Mouse (Mus musculus) MEL (cell line): Measurements from ENCODE around the gene Zfp385b.

Experiments used
- CHD1 ChIP-seq: IDR thresholded peaks from 2 replicates; pipeline ENCODE4 v1.6.1; 2012; ENCODE audit warnings: low read depth, mild to moderate bottlenecking, inconsistent platforms, low read length, improper control_type of control experiment
- CTCF ChIP-seq, 3 experiments: IDR thresholded peaks in 2 of 3; conservative IDR thresholded peaks in 1 of 3; 2 replicates each; pipeline ENCODE4 v1.5.1; 2011 to 2012; ENCODE audit warnings: low read length in 3 of 3, low read depth in 2 of 3, mild to moderate bottlenecking in 2 of 3, improper control_type of control experiment in 1 of 3, inconsistent platforms in 1 of 3, mixed read lengths in 1 of 3, moderate library complexity in 1 of 3; ENCODE audit not compliant: control insufficient read depth in 1 of 3, insufficient read depth in 1 of 3, poor library complexity in 1 of 3, severe bottlenecking in 1 of 3
- E2F4 ChIP-seq: IDR thresholded peaks from 2 replicates; pipeline ENCODE4 v1.6.1; 2011; ENCODE audit warnings: low read depth, low read length, improper control_type of control experiment, borderline replicate concordance
- GABPA ChIP-seq: IDR thresholded peaks from 2 replicates; pipeline ENCODE4 v1.6.1; 2012; ENCODE audit warnings: low read depth, mild to moderate bottlenecking, inconsistent platforms, low read length, improper control_type of control experiment, moderate library complexity
- JUND ChIP-seq: IDR thresholded peaks from 2 replicates; pipeline ENCODE4 v1.6.1; 2011; ENCODE audit warnings: low read depth, mild to moderate bottlenecking, improper control_type of control experiment, low read length
- KAT2A ChIP-seq: conservative IDR thresholded peaks from 2 replicates; pipeline ENCODE4 v1.6.1; 2012; ENCODE audit warnings: low read depth, low read length, improper control_type of control experiment, inconsistent platforms
- MAZ ChIP-seq: IDR thresholded peaks from 2 replicates; pipeline ENCODE4 v1.6.1; 2012; ENCODE audit warnings: low read depth, mild to moderate bottlenecking, inconsistent platforms, low read length, improper control_type of control experiment
- MYC ChIP-seq: IDR thresholded peaks from 2 replicates; pipeline ENCODE4 v1.6.1; 2011; ENCODE audit warnings: low read depth, mild to moderate bottlenecking, low read length, improper control_type of control experiment, moderate library complexity
- NELFE ChIP-seq: IDR thresholded peaks from 2 replicates; pipeline ENCODE4 v1.6.1; 2011; ENCODE audit warnings: low read depth, low read length, improper control_type of control experiment
- POLR2A ChIP-seq, 2 experiments: IDR thresholded peaks; 2 replicates each; pipeline ENCODE4 v1.6.1; 2011 to 2012; ENCODE audit warnings: low read length in 2 of 2, mild to moderate bottlenecking in 2 of 2, control low read depth in 1 of 2, improper control_type of control experiment in 1 of 2, low read depth in 1 of 2, moderate library complexity in 1 of 2; ENCODE audit not compliant: control insufficient read depth in 1 of 2, insufficient read depth in 1 of 2, poor library complexity in 1 of 2
- RAD21 ChIP-seq: IDR thresholded peaks from 2 replicates; pipeline ENCODE4 v1.6.1; 2011; ENCODE audit warnings: mild to moderate bottlenecking, low read depth, low read length, improper control_type of control experiment
- RCOR1 ChIP-seq: IDR thresholded peaks from 2 replicates; pipeline ENCODE4 v1.6.1; 2012; ENCODE audit warnings: low read depth, mild to moderate bottlenecking, inconsistent platforms, low read length, improper control_type of control experiment
- USF1 ChIP-seq: IDR thresholded peaks from 2 replicates; pipeline ENCODE4 v1.6.1; 2014; ENCODE audit warnings: low read depth, mild to moderate bottlenecking, inconsistent platforms, low read length, improper control_type of control experiment, moderate library complexity
- ZC3H11A ChIP-seq: IDR thresholded peaks from 2 replicates; pipeline ENCODE4 v1.6.1; 2012; ENCODE audit warnings: low read depth, mild to moderate bottlenecking, inconsistent platforms, low read length, improper control_type of control experiment

GRCm38 (mm10) chr2:77436241-77436759, 383.1 kb downstream of the Zfp385b start:
- no peak for TF ChIP-seq JUND
- no peak for TF ChIP-seq RAD21
- TF ChIP-seq MAZ, result no peak
- TF ChIP-seq ZC3H11A, result no peak
- no peak for TF ChIP-seq CTCF (IDR thresholded peaks at IDR 0.05 in 2 of 3, conservative IDR thresholded peaks at IDR 0.05 in 1 of 3; ENCODE audit: control insufficient read depth in 1 of 3, insufficient read depth in 1 of 3, low read depth in 2 of 3, low read length in 3 of 3, poor library complexity in 1 of 3, severe bottlenecking in 1 of 3)
- no peak for TF ChIP-seq CHD1
- TF ChIP-seq POLR2A (IDR thresholded peaks at IDR 0.05; ENCODE audit: control insufficient read depth in 1 of 2, insufficient read depth in 1 of 2, low read depth in 1 of 2, low read length in 2 of 2, poor library complexity in 1 of 2), result no peak
- TF ChIP-seq NELFE, result no peak
- TF ChIP-seq RCOR1, result no peak
- no peak for TF ChIP-seq USF1
- no peak for TF ChIP-seq MYC
- TF ChIP-seq KAT2A, result no peak
- no peak for TF ChIP-seq E2F4
- no peak for TF ChIP-seq GABPA
